Mouse (Mus musculus): ENCODE measurements around the gene Dgcr6. TPM values are rescaled to one million over a fixed set of nuclear protein-coding genes. Genes with fewer than 3 reads are reported as not detected.

The Dgcr6 gene
- polyA plus RNA-seq, 1 experiment from 2014 or later = 123 TPM

Other genes starting within 250 kb of the Dgcr6 start
- gene B830017H08Rik, start 219.7 kb upstream of the Dgcr6 start, polyA plus RNA-seq (2015; fragmentation: Nextera tagmentation; extraction: Ambion mirVana) = 0.36 and 0.45 TPM in 2 replicates
- 2.2 and 3.0 TPM in 2 replicates for gene Car15, start 214.5 kb upstream of the Dgcr6 start, polyA plus RNA-seq (2015; fragmentation: Nextera tagmentation; extraction: Ambion mirVana)
- gene Gm20518, start 161.2 kb upstream of the Dgcr6 start, polyA plus RNA-seq (2015; fragmentation: Nextera tagmentation; extraction: Ambion mirVana) = 0.14 and 0.39 TPM in 2 replicates
- gene Tssk1, start 158.6 kb upstream of the Dgcr6 start, polyA plus RNA-seq (2015; fragmentation: Nextera tagmentation; extraction: Ambion mirVana) = 0.14 TPM in 1 of 2 replicates, not detected in the other
- 96.8 and 97.0 TPM in 2 replicates for gene Dgcr2, start 154.3 kb upstream of the Dgcr6 start, polyA plus RNA-seq (2015; fragmentation: Nextera tagmentation; extraction: Ambion mirVana)
- gene Tssk2, start 154.2 kb upstream of the Dgcr6 start, polyA plus RNA-seq (2015; fragmentation: Nextera tagmentation; extraction: Ambion mirVana) = 0.20 TPM in 1 of 2 replicates, not detected in the other
- 43.7 and 46.9 TPM in 2 replicates for gene Ess2, start 141.5 kb upstream of the Dgcr6 start, polyA plus RNA-seq (2015; fragmentation: Nextera tagmentation; extraction: Ambion mirVana)
- not detected in 2 replicates for gene Gsc2, start 137.8 kb upstream of the Dgcr6 start, polyA plus RNA-seq (2015; fragmentation: Nextera tagmentation; extraction: Ambion mirVana)
- gene Slc25a1, start 124.6 kb upstream of the Dgcr6 start, polyA plus RNA-seq (2015; fragmentation: Nextera tagmentation; extraction: Ambion mirVana) = 77.7 and 90.5 TPM in 2 replicates
- not detected in 2 replicates for gene Vpreb2, start 72.4 kb upstream of the Dgcr6 start, polyA plus RNA-seq (2015; fragmentation: Nextera tagmentation; extraction: Ambion mirVana)
- 8.2 and 10.5 TPM in 2 replicates for gene Prodh, start 37.3 kb downstream of the Dgcr6 start, polyA plus RNA-seq (2015; fragmentation: Nextera tagmentation; extraction: Ambion mirVana)
- 5.6 and 6.3 TPM in 2 replicates for gene Rtn4r, start 74.8 kb downstream of the Dgcr6 start, polyA plus RNA-seq (2015; fragmentation: Nextera tagmentation; extraction: Ambion mirVana)
- gene Ccdc188, start 165.0 kb downstream of the Dgcr6 start, polyA plus RNA-seq (2015; fragmentation: Nextera tagmentation; extraction: Ambion mirVana) = not detected in 2 replicates
- 13.9 and 18.1 TPM in 2 replicates for gene Zdhhc8, start 182.3 kb downstream of the Dgcr6 start, polyA plus RNA-seq (2015; fragmentation: Nextera tagmentation; extraction: Ambion mirVana)
- gene Trmt2a, start 195.8 kb downstream of the Dgcr6 start, polyA plus RNA-seq (2015; fragmentation: Nextera tagmentation; extraction: Ambion mirVana) = 110 and 112 TPM in 2 replicates
- 608 and 686 TPM in 2 replicates for gene Ranbp1, start 195.9 kb downstream of the Dgcr6 start, polyA plus RNA-seq (2015; fragmentation: Nextera tagmentation; extraction: Ambion mirVana)
- gene Gm49776, start 205.5 kb downstream of the Dgcr6 start, polyA plus RNA-seq (2015; fragmentation: Nextera tagmentation; extraction: Ambion mirVana) = 0.59 and 3.0 TPM in 2 replicates
- gene Dgcr8, start 236.4 kb downstream of the Dgcr6 start, polyA plus RNA-seq (2015; fragmentation: Nextera tagmentation; extraction: Ambion mirVana) = 38.6 and 39.9 TPM in 2 replicates